Mouse (Mus musculus) adrenal gland, adult 2 months (tissue): ENCODE data around the gene Prpf40a. TPM values are rescaled to one million over a fixed set of nuclear protein-coding genes. Genes with fewer than 3 reads are reported as not detected.
A peak's percentile ranks its signal among the peaks of the same experiment; 100 is the strongest.

Source experiments
- DNase-seq: peaks from one replicate; pipeline ENCODE4 v3.0.0; 2021
- long read RNA-seq: library from polyadenylated mRNA; stranded (forward); transcript quantifications from one replicate; pipeline ENCODE4 v2.0.0, GENCODE M21; 2021
- polyA plus RNA-seq: library from polyadenylated mRNA; depleted of rRNA; stranded (reverse); fragments of >200 nt; gene quantifications from 2 replicates; pipeline ENCODE4 v1.2.3, GENCODE M21; 2012; rRNA removed
- total RNA-seq, 2 experiments: library from RNA; stranded (reverse); gene quantifications; 2 replicates each; pipeline ENCODE4 v1.2.3; 2021

Prpf40a gene
- total RNA-seq (10 to 100 TPM; 67.6 to 90.0 TPM), polyA plus RNA-seq (15.8 and 18.6 TPM in 2 replicates)
- long read RNA-seq, partial matches to known transcripts: 1 of 2 reads
- long read RNA-seq, other reads (novel, unspliced or antisense): 1 of 2 reads

DNA sequence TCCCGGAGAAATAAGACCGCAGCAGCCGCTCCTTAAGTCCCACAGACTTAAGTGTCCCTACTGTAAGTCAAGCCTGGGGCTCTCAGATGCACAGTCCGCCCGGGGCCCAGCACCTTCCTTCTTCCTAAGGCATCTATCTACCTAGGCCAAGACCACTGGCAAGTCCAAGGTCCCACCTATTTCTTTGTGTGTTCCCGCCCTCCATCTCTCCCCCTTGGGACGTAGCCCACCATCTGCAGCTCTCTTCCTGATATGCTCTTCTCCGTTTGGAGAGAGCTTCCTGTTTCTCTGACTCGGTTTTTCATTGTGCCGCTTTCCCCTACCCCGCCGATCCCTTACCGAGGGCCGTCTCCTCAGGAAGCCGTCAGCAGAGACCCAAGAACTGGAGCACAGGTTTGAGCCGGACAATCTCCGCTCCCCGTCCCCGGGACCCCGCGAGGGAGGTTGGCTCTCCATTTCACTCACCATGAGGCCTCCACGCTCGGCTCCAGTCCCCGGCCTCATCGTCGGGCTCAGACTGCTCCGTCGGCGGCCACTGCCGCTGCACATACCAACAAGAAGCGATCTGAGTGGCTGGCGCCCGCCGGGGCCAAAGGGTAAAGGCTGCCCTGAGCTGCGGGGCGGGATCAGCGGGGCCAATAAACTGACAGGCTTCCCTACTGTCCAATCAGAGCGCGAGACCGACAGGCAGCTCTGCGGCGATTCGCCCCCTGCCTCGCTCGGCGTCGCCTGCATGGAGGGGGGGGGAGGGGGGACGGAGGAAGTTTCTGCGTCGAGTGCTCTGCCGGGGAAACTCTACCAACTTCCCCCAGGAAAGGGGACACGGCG, at the start of gene Prpf40a:
Prpf40a (minus strand) TSS at position 601 of the 828 bp plus-strand sequence.
- DNase-seq: peak; percentile 100

DNA sequence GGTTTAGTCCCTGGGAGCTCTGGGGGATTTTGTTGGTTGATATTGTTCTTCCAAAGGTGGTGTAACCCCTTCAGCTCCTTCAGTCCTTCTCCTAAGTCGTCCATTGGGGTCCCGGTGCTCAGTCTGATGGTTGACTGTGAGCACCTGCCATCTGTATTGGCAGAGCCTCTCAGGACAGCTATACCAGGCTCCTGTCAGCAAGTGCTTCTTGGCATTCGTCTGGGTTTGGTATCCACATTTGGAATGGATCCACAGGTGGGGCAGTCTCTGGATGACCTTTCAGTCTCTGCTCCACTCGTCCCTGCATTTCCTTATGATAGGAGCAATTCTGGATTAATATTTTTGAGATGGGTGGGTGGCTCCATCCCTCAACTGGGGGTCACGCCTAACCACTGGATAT, 31.2 kb upstream of the Prpf40a start:
- DNase-seq: no peak

DNA sequence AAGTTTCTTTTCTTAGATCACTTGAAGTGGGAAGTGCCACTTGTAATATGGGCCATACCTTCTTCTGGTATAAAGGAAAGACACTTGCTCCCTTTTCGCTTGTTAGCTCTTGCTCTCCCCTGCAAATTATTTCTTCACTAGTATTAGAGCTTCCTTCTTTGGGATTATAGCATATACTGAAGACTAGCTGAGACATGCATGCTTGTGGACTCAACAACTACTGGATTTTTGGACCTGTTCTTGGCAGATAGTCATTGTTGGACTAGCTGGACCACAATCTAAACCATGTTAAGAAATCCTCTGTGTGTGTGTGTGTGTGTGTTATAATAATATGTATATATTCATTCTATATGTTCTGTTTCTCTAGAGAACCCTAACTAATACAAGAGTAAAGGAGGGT, 22.4 kb upstream of the Prpf40a start:
- no peak for DNase-seq

DNA sequence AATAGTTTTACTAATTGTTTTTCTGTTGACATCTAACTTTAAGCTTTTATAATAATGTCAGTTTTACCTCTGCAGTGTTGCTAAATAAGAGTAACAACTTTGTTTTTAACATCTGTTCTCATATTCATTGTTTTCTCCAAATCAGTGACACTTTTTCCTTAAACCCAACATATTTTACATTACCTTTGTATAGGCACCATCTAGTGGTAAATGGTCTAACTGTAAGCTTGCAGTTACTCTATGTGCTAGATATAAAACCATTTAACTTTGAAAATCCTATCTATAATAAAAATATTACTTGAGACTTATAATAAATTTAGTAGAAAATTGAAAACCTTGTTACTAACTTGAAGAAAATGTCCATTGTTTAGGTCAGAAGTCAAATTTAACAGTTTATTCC, 15.7 kb upstream of the Prpf40a start:
- DNase-seq: no peak

DNA sequence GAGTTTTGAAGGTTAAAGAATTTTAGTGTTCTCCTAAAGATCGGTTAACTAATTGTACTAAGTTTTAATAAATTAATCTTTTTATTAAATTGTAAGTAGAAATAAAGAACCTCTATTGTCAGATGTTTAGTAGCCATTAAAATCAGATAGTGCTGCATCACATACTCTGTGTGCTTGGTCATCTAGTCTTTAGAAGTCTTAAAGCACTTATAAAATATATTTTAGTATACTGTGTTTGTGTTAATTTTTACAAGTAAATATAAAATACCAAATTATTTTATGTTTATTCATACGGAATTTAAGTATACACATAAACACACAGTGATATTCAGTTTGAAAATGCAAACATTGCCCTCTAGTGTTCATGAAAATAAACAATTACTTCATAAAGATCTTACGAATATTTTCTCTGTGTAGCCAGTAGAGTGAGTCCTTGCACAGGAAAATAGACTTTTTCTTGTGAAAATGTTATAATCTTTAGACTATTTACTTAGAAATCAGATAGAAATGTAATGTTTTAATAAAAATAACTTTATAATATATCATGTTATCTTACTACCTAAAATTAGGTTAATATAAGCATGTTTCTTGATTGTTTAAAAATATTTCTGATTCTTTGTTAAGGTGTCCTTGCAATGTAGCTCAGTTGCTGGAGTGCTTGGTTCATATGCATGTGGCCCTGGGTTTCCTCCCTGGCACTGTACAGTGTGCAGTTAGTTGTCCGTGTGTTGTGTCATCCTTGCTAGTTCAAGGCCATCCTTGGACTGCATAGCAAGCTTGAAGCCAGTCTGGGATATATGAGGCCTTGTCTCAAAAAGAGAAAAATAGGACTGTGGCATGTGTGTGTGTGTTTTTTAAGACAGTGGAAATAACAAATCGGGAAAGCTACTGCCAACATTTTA, 13.5 kb upstream of the Prpf40a start:
- DNase-seq: peak; percentile 67

DNA sequence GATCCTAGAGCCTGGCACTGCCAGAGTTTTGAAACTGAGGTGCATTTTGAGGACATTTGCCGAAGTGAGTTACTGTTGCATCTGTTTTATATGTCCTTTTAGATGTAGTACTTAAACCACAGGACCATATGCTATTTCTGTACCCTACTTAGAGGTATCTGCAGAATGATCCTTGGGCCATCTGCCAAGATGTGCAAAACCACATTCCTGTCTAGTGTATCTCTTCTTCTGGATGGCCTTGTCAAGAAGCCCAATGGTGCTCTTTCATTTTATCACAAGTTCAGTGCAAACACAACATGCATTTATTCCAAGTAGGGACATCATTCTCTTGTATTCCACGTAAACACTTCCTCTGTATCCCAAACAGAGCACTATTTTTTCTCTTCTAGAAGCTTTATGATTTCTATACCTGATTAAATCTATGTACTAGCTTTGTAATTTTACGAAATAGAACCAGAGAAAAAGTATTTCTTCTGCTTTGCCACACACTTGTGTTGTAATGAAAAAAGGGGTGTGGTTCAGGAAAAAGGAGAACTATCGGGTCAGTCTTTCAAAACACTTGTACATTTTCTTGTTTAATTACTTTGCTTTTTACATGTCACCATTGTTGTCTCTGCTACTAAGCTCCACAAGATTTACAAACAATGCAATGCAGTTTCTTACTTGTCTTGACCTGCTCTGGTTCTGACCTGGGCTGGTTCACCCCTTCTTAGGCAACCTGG, 9.2 kb upstream of the Prpf40a start:
- peak; percentile 80 for DNase-seq

DNA sequence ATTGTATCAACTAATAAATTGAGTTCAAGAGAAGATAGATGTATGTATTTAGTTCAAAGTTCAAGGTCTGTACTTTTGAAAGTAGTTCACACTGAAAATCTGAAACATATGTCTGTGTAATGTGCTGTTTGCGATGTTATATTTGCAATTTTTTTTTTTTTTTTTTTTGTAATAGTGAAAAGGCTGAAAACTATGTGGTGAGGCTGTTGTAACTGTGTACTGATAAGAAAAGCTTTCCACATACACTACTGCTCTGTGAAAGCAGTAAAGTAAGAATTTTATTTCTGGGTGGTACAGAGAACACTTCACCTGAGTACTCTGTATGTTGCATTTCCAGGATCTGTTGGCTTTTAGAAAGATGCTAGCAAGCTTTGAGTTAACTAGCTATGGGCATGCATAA, 8.1 kb upstream of the Prpf40a start:
- no peak for DNase-seq

DNA sequence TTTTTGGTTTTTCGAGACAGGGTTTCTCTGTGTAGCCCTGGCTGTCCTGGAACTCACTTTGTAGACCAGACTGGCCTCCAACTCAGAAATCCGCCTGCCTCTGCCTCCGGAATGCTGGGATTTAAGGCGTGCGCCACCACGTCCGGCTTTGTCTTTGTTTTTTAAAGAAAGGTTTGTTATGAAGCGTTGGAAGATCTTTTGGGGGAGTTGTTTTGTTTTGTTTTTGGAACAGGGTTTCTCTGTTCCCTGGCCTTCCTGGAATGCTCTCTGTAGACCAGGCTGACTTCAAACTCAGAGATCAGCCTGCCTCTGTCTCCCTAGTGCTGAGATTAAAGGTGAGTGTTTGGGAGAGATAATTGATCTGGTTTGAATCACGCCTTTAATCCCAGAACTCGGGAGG, 5.3 kb upstream of the Prpf40a start:
- DNase-seq: no peak

DNA sequence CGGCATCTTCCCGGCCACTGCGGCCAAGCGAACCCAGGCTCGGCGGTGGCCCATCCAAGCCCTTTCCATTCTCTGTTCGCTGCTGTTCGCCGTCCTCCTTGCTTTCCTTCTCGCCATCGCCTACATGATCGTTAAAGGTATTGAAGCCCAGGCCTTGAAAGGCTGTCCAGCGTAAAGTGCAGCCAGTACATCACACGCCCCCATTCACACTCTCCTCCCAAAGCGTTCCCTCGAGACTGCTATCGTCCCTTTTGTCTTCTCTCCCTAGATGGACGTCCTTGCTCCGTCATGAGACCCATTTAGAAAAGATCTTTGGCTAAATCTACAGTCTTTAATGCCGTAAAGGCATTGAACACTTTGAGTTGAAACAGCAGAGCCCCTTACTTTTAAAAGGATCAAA, 1.3 kb upstream of the Prpf40a start:
- no peak for DNase-seq

DNA sequence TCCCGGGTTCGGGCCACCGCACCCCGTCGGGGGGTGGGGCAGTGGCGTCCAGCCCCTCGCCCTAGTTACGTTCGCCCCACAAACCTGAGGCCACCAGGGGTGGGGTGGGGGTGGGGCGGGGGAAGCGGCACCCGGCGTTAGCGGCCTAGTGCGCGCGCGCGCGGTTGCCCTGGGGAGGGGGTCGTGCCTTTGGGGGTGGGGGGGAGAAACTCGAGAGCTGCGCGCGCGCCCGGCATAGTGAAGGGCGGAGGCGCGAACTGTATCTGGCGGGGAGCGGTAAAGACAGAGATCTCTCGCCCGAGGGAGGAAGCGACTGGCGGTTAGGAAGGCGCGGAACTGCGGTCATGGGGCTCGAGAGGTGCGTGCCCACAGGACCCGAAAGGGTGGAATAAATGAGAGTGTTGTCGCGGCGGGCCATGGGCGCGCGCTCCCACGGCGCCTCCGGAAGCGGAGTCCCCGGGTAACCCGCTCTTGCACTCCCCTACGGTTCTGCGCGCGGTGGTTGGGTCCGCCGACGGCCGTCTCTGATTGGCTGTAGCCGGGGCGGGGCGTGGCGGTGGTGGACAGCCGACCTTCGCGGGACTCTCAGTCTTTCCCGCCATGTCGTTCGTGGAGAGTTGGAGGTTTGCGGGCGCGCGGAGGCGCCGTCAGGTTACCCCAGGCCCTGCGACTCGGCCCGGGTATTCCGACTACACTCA, 588 bp upstream of the Prpf40a start, which contains the start of gene Arl6ip6:
Arl6ip6 (plus strand) TSS at position 204 of the 698 bp plus-strand sequence.
- peak; percentile 99 for DNase-seq

DNA sequence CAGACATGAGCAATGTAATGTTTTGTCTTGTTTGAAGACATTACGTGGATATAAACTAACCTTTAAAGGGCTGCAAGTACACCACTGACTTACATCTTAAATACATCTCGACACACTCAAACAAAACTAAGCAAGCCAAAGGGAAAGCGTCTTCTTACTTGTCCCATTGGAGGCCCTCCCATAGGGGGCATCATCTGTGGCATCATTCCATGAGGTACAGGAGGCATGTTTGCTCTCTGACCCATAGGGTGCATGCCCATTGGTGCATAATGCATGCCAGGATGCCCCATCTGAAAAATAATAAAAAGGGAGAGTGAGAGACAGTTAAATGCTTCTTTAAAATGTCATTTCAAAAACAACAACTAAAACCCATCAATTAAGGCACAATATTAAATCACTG, 1.3 kb downstream of the Prpf40a start:
- DNase-seq: no peak

DNA sequence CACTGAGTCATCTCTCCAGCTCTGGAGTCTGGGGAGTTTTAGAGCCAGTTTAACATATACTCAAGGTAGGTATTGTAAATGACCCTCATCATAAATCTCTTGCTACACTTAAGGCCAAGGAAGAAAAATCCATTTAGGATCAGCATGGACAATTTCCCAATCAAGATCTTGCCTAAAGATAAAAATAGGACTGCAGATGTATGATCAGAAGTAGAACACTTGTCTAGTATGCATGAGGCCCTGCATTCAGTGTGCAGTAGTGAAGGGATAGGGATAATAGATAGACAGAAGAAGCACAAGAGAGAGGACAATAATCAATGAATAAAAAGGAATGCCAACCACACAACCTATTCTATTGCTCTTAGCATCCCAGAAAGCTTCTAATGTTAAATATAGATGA, 11.2 kb downstream of the Prpf40a start:
- no peak for DNase-seq

DNA sequence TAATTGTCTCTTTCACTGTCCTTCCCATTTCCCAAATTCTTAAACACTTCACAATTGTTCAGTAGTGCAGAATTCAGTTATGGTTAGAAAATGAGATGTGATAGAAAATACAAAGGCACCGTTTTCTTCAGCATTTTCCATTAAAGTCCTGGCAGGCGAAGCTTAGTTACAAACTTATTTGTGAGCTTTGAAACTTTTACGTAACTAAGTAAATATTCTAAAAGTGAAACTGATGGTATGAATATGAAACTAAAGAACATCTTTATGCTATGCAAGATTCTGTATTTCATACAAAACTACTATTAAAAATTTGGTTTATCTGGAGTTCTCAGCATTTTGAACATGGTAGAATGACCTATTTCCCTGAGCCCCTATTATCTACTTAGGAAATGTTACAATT, 12.1 kb downstream of the Prpf40a start:
- DNase-seq: no peak

DNA sequence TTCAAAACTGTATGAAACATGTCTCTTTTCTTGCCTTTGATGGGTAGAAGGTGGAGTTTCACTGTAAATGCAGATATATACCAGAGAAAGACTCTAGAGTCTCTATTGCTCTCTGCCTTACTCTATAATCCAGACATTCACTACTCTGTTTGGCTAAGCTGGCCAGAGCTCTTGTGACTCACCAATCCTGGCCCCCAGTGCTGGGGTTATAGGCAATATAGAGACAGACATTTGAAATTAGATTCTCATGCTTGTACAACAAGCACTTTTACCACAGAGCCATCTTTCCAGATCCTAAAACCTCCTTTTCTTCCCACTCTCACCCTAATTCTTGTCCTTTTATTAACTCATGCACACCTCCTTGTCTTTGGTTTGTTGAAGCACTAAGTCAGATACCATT, 17.1 kb downstream of the Prpf40a start:
- DNase-seq: no peak

DNA sequence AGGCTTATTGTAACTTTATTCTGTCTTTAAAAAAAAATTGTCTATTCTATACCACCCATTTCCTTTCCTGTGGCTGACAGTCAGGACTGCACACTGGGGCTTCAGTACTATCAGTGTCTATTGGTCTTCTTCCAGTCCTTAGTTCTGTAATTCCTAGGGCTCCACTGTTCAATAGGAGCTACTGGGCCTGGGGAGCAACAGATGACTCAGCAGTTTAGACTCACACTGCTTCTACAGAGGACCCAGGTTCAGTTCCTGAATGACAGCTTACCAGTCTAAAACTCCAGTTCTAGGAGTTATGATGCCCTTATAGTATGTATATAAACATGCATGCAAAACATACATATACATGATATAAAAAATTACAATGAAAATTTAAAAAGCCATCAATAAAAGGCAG, 44.2 kb downstream of the Prpf40a start:
- no peak for DNase-seq

DNA sequence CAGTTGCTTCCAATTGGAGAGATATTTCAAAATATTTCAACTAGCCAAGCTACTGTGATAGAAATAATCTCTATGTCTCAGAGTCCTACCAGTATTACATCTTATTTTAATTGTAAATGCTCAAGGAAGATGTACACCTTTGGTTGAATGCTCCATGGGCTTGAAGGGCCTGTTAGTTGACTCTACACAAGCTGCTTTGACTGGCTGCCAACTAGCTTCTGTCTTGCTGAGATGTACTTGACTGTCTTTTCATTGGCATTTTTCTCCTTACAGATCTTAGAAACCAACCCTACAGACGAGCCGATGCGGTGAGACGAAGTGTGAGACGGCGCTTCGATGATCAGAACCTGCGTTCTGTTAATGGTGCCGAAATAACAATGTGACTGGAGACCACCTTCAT, 59.5 kb downstream of the Prpf40a start:
- DNase-seq: no peak

DNA sequence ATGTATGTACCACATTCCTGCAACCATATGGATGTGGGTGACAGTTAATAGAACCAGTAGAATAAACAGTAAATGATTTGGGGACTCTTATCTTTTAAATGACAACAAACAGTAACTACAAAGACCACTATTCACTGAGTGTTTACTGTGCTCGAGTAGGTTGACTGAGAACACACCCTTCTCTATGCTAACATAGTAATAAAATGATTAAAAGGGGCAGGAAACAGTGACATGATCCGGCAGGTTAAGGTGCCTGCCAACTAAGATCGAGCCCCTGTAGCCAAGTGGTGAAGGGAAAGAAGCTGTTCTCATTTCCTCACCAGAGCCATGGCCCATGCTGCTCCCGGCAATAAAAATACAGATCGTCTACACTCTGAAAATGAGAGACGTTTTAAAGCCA, 62.0 kb downstream of the Prpf40a start:
- DNase-seq: no peak

DNA sequence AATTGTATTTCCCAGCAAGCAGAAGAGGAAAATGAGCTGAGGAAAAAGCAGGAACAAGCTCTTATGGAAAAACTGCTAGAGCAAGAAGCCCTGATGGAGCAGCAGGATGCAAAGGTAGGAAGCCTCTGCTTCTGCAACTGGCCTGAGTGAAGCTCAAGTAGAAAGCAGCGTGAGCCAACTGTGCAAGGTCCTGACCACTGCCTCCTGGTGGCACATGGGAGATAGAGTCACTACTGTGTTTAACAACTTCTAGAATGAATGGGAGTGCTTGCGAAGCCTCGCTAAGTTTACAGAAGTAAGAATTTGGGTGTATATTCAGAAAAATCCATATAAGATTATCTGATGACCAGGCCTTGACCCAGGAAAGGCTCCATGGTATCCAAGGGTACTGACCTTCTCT, 65.1 kb downstream of the Prpf40a start:
- no peak for DNase-seq

DNA sequence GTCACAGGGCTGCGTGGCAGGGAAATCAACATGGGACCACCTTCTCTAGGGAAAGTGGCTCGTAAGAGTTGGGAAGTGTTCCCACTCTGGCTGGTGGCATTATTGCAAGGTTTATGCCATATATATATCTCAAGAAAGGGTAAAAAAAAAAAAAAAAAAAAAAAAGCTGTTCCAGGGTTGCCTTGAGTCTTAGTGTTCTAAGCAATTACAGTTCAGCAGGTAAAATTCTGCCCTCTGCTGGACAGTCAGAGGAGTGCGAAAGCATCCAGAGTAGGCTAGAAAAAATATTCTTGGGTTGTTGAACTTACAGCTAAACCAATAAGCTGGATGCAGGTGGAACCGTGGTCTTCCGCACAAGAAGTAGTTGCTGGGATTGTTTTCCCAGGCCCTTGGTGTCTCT, 69.3 kb downstream of the Prpf40a start:
- DNase-seq: peak; percentile 36

DNA sequence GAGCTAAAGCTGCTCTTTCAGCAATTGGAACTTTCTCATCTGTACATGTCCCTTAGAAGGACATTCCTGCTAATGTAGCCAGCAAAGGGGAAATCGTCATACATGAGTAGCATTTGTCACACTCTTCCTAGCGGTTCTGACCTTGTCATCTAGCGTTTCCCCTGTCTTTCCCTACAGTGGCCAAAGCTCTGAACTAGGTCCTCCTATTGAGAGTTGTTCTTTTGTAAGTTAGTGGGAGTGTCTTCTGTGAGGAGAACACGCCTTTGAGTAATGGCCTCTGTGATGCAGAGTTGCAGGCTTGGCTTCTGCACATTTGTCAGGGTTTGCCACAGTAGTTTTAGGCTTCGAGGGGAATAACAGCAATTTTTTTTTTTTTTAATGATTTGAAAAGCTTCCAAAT, 82.5 kb downstream of the Prpf40a start:
- DNase-seq: peak; percentile 17

DNA sequence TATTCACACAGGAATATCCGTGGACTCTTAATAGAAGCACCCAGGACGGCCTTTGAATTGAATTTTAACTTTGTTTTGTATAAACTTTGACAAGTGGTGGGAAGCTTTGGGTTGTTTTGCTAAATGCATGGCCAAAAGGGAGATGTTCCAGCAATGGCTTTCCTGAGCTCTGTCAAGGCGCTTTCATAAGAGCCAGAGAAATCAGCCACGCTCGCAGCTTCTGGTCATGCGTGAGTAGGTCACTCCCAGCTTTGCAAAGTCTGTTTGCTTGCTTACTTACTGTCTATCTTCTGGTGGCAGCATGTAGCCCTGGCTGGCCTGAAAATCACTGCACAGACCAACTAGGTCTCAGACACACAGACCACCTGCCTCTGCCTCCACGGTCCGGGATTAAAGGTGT, 84.6 kb downstream of the Prpf40a start:
- no peak for DNase-seq

DNA sequence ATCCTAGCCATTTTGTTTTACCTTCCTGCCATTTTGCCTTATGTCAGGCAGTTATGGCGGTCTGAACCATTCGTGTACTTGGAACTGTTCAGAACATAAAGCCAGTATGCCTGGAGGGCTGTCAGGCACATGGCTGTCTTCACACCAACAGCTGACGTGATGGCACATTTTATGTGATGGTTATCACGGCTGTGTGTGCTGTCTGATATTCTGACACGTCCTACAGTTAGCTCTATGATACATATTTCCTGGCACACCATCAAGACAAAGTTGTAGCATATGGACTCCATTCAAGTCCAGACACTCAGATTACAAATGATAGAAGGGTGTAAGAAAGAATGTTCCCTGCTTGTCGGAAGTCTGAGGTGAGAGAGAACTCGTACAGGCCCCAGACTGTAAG, 85.0 kb downstream of the Prpf40a start:
- no peak for DNase-seq
